Mouse (Mus musculus) testis, adult 10 weeks (tissue): ENCODE results near the gene Wnk2. TPM values are rescaled to one million over a fixed set of nuclear protein-coding genes. Genes with fewer than 3 reads are reported as not detected.

ENCODE experiments used
- polyA plus RNA-seq: library from polyadenylated mRNA; stranded (reverse); fragments of 350-450 nt; fragmentation: Illumina TruSeq; extraction: RNeasy Lipid Tissue Mini Kit (QIAGEN cat#74804); gene quantifications from one replicate; pipeline ENCODE4 v1.2.3, GENCODE M21; 2014; ENCODE audit warnings: low read depth, low replicate concordance

The Wnk2 gene
- polyA plus RNA-seq = 0.04 TPM

DNA sequence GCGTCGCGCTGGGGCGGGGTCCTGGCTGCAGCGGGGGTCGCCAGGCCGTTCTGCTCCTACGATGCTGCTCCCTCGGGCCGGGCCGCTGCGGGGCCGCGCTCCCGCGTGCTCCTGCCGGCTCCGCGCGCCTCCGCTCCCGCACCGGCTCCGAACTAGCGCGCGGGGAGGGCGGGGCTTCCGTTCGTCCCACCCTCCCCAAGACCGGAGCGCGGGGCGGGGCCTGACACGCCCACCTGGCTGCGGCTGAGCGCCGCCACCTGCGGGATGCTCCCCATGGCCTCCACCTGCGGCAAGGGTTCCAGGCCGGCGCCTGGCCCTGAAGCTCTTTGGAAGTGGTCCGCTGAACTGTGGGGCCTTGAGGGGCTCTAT is at the start of gene Wnk2:
Wnk2 (minus strand) TSS at position 157 of the 369 bp plus-strand sequence.

DNA sequence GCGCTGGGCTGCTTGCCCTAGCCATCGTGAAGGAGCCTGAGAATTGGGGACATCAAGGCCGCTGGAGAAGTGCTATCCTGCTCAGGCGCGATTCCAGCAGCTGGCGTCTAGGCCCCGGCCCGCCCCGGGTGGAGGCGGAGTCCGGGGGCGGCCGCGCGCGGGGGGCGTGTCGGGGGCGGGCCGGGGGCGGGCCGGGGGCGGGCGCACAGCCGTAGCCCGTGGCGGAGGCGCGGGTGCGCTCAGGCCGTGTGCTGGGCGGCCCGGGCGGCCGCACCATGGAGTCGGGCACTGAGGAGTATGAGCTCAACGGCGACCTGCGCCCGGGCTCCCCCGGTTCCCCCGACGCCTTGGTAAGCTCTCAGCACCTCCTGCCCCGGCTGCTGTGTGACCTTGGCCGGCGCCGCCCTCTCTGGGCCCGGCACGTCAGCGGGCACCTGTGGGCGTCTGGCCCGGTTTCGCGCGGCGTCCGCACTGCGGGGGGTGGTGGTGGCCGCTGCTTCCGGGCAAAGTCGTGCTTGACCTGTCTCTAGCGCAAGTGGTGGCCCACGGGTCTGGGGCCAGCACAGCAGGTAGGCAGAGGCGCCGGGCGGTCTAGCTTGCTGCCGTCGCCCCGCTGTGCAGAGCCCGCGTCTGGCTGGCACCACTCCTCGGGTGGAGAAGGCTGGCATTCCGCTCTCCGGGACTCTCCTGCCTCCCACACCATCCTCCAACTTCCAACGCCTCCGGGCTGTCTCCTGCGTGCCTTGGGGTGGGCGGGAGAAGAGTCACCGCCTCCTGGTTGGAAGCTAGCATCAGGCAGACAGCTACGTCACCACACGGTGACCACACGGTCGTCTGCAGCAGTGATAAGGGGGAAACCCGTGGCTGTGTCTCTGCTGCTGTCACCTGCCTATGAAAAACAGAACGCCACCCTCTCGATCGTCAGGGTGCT is 39.7 kb upstream of the Wnk2 start, which contains the start of gene Ninj1:
Ninj1 (plus strand) TSS at position 198 of the 931 bp plus-strand sequence.

Other genes with a start within 250 kb of the Wnk2 start
- 22.0 TPM for gene Fam120a, start 180.0 kb downstream of the Wnk2 start, polyA plus RNA-seq
- not detected for gene Ninj1, start 39.5 kb upstream of the Wnk2 start, polyA plus RNA-seq
- 0.36 TPM for gene Card19, start 68.0 kb upstream of the Wnk2 start, polyA plus RNA-seq
- gene Susd3, start 100.7 kb upstream of the Wnk2 start, polyA plus RNA-seq = 6.5 TPM
- gene Fgd3, start 172.3 kb upstream of the Wnk2 start, polyA plus RNA-seq = 0.25 TPM
- gene Bicd2, start 193.6 kb upstream of the Wnk2 start, polyA plus RNA-seq = 7.8 TPM